Comparison of ENCODE assay signal across 9 mouse cellular contexts in genomic region chr2:91927826-91928533, GRCm38 (mm10). TPM values are rescaled to one million over a fixed set of nuclear protein-coding genes. Genes with fewer than 3 reads are reported as not detected.
A peak's percentile ranks its signal among the peaks of the same experiment; 100 is the strongest.
DNase-seq lines count a peak whose midpoint lies in the region; ATAC-seq and TF ChIP-seq lines count a peak whose summit lies in the region.
"Had no signal": no experiment of that assay in that cellular context is flagged by ENCODE, and none has a peak within 500 bp of the region (broad histone marks: within the 10 kb centered on the region; RNA-seq: fewer than 3 reads in every experiment).

No protein-coding gene starts in this region.

- ATAC-seq in heart, embryonic 14.5 days (ENCODE audit: insufficient number of reproducible peaks, insufficient read depth, low FRiP score, low read depth), result no peak

- H3K79me2 ChIP-seq in CH12.LX (replicated peaks; ENCODE audit: control insufficient read depth, extremely low read depth, insufficient read depth, poor library complexity, severe bottlenecking), result no peaks in the 10 kb centered on the region; the same call in 1 of the 2 replicates

- no peak for TF ChIP-seq EP300 in CH12.LX (IDR thresholded peaks at IDR 0.05; ENCODE audit: low read length)

- peaks cover 6 to 42% of the 10 kb centered on the region in 2 experiments for H3K4me1 ChIP-seq in CH12.LX (ENCODE audit: control insufficient read depth in 1 of 2, insufficient read depth in 2 of 2)
- H3K4me1 ChIP-seq in heart, embryonic 14.5 days (ENCODE audit: control insufficient read depth in 2 of 2, insufficient read depth in 2 of 2, low read length in 2 of 2), result peaks cover 23 to 28% of the 10 kb centered on the region in 2 experiments
- peaks cover 77% of the 10 kb centered on the region for H3K4me1 ChIP-seq in olfactory bulb, adult 2 months (ENCODE audit: control insufficient read depth, insufficient read depth, low read length)

- DNase-seq in CH12.LX (ENCODE audit: extremely low read depth), result peak; percentile 65
- peak; percentile 78 for DNase-seq in adrenal gland, adult 2 months
- peak; percentile 85 for DNase-seq in embryo, embryonic 9.5 days (ENCODE audit: extremely low spot score)
- peak; percentile 83 to 89 for DNase-seq in kidney, postnatal 25 days
- peak; percentile 75 to 86 for DNase-seq in lung, adult 18-20 months
- peak; percentile 78 for DNase-seq in thymus, postnatal 25 days

- in situ Hi-C loops in CH12.LX (cut with MboI; ENCODE audit: low pct_ligation_motif_present, low pct_unique_long_range_greater_than_20kb, low sequenced_read_pairs), result loop anchor here (10.0 kb wide), 1 partner anchor 153 kb away; no protein-coding TSS in a partner anchor

- TF ChIP-seq POLR2A in CH12.LX (IDR thresholded peaks at IDR 0.05; ENCODE audit: low read depth, low read length), result no peak
- no peak for TF ChIP-seq POLR2A in olfactory bulb, adult 2 months (IDR thresholded peaks at IDR 0.05; ENCODE audit: insufficient read depth, low read depth, low read length)

- H3K9me3 ChIP-seq in CH12.LX (replicated peaks; ENCODE audit: low read length), result no peaks in the 10 kb centered on the region
- H3K9me3 ChIP-seq in heart, embryonic 14.5 days (ENCODE audit: control insufficient read depth, low read length), result no peaks in the 10 kb centered on the region

- peaks cover 23 to 80% of the 10 kb centered on the region in 2 experiments for H3K36me3 ChIP-seq in CH12.LX (replicated peaks in 1 of 2; ENCODE audit: control insufficient read depth in 1 of 2, insufficient read depth in 1 of 2, low read length in 1 of 2)
- peaks cover 3% of the 10 kb centered on the region for H3K36me3 ChIP-seq in heart, embryonic 14.5 days (ENCODE audit: control insufficient read depth, insufficient read depth, low read length)

- WGBS in heart, embryonic 14.5 days, result 35% methylated on average over 34 of the region's 34 CpGs
- 56% methylated on average over 34 of the region's 34 CpGs for WGBS in olfactory bulb, adult 2 months

- TF ChIP-seq RAD21 in CH12.LX (IDR thresholded peaks at IDR 0.05; ENCODE audit: low read depth, low read length), result no peak; the same call in none of the 2 replicates

- no peak overlapping the region for H3K4me2 ChIP-seq in CH12.LX (ENCODE audit: insufficient read depth, low read depth, poor library complexity, severe bottlenecking)
- H3K4me2 ChIP-seq in heart, embryonic 14.5 days (ENCODE audit: low read length), result peak overlapping the region; percentile 55

- H3K27me3 ChIP-seq in CH12.LX (replicated peaks), result no peaks in the 10 kb centered on the region
- peaks cover 18% of the 10 kb centered on the region for H3K27me3 ChIP-seq in heart, embryonic 14.5 days (ENCODE audit: control insufficient read depth, insufficient read depth, low read length)

- no peak overlapping the region for H3K9ac ChIP-seq in CH12.LX (ENCODE audit: insufficient read depth, low read depth)
- no peak overlapping the region; the same call in 1 of the 2 replicates for H3K9ac ChIP-seq in heart, embryonic 14.5 days (ENCODE audit: low read length)

- H3K27ac ChIP-seq in CH12.LX (ENCODE audit: insufficient read depth, low read depth), result no peak overlapping the region
- no peak overlapping the region for H3K27ac ChIP-seq in heart, embryonic 14.5 days (replicated peaks in 1 of 2; ENCODE audit: control insufficient read depth in 1 of 2, insufficient read depth in 1 of 2, low read depth in 2 of 2, low read length in 2 of 2)
- no peak overlapping the region for H3K27ac ChIP-seq in olfactory bulb, adult 2 months (ENCODE audit: insufficient read depth, low read depth, low read length)

- dilution Hi-C loops in CH12.LX (cut with MboI; ENCODE audit: extremely low pct_ligation_motif_present, extremely low pct_unique_long_range_greater_than_20kb, low sequenced_read_pairs), result no loop called here

- peak in 1 of 2 experiments; percentile 56; a peak in 2 of 4 replicates for TF ChIP-seq CTCF in CH12.LX (conservative IDR thresholded peaks at IDR 0.05 in 1 of 2, IDR thresholded peaks at IDR 0.05 in 1 of 2; ENCODE audit: low read depth in 2 of 2, low read length in 2 of 2)
- peak; percentile 69 for TF ChIP-seq CTCF in olfactory bulb, adult 2 months (IDR thresholded peaks at IDR 0.05; ENCODE audit: insufficient read depth, low read depth, low read length)

- H3K4me3 ChIP-seq in CH12.LX (replicated peaks in 1 of 3; ENCODE audit: low read depth in 2 of 3, low read length in 2 of 3, poor library complexity in 1 of 3), result no peak overlapping the region
- peak overlapping the region; percentile 11 to 16; a peak in 1 of 4 replicates for H3K4me3 ChIP-seq in heart, embryonic 14.5 days (ENCODE audit: control insufficient read depth in 1 of 2, insufficient read depth in 1 of 2, low read depth in 1 of 2, low read length in 2 of 2)
- no peak overlapping the region for H3K4me3 ChIP-seq in olfactory bulb, adult 2 months (ENCODE audit: insufficient read depth, low read depth, low read length)

TF ChIP-seq in CH12.LX, 34 proteins besides CTCF, POLR2A, EP300 and RAD21:
- no peak for TF ChIP-seq RCOR1 (conservative IDR thresholded peaks at IDR 0.05; ENCODE audit: low read depth, low read length)
- peak; percentile 13; the same call in 1 of the 2 replicates for TF ChIP-seq SMC3 (IDR thresholded peaks at IDR 0.05; ENCODE audit: low read depth, low read length)
- peak; percentile 33; the same call in 1 of the 2 replicates for TF ChIP-seq CHD2 (IDR thresholded peaks at IDR 0.05; ENCODE audit: low read length)
- TF ChIP-seq PAX5 (IDR thresholded peaks at IDR 0.05; ENCODE audit: low read length), result no peak
- peak; percentile 25; the same call in 1 of the 2 replicates for TF ChIP-seq ELF1 (IDR thresholded peaks at IDR 0.05; ENCODE audit: low read depth, low read length)

RNA-seq across cellular contexts. Expression of gene Chrm4, which starts 0.9 kb away (rescaled TPM):
- 13.9 and 15.1 TPM in 2 replicates for total RNA-seq in CH12.LX (2012; rRNA removed)
- total RNA-seq in CH12.LX (2014; rRNA removed), result 9.2 and 10.0 TPM in 2 replicates
- polyA plus RNA-seq in CH12.LX (2012; ENCODE audit: insufficient read length, low read depth), result 10.4 and 14.4 TPM in 2 replicates
- total RNA-seq in adrenal gland, adult 2 months (2021), result 1 to 10 TPM; 2.1 to 3.1 TPM
- 0.28 and 0.49 TPM in 2 replicates for polyA plus RNA-seq in adrenal gland, adult 2 months (2012; rRNA removed)
- not detected in 2 replicates for polyA plus RNA-seq in heart, embryonic 14.5 days (2014; fragmentation: Nextera tagmentation; extraction: Ambion mirVana)
- polyA plus RNA-seq in olfactory bulb, adult 2 months (2012; ENCODE audit: insufficient read depth, insufficient read length, low replicate concordance, missing spikeins), result not detected in 2 replicates
- total RNA-seq: gastrocnemius, postnatal 36 days had no signal

RNA-seq across cellular contexts. Expression of gene Mdk, which starts 4.1 kb away (rescaled TPM):
- total RNA-seq in CH12.LX (2012; rRNA removed) (0.25 and 0.38 TPM in 2 replicates), CH12.LX (2014; rRNA removed) (0.34 TPM in 1 of 2 replicates, not detected in the other)
- polyA plus RNA-seq in CH12.LX (2012; ENCODE audit: insufficient read length, low read depth), result 2.4 and 3.1 TPM in 2 replicates
- 1 to 10 TPM; 6.0 to 8.0 TPM for total RNA-seq in adrenal gland, adult 2 months (2021)
- 1.3 and 2.1 TPM in 2 replicates for polyA plus RNA-seq in adrenal gland, adult 2 months (2012; rRNA removed)
- polyA plus RNA-seq in heart, embryonic 14.5 days (2014; fragmentation: Nextera tagmentation; extraction: Ambion mirVana), result 352 and 435 TPM in 2 replicates
- polyA plus RNA-seq in olfactory bulb, adult 2 months (2012; ENCODE audit: insufficient read depth, insufficient read length, low replicate concordance, missing spikeins), result not detected in 2 replicates

RNA-seq across cellular contexts. Expression of gene Gm9821, which starts 17.5 kb away (rescaled TPM):
- total RNA-seq in CH12.LX (2012; rRNA removed) (0.25 TPM in 2 replicates), CH12.LX (2014; rRNA removed) (not detected in 2 replicates)
- polyA plus RNA-seq in CH12.LX (2012; ENCODE audit: insufficient read length, low read depth), result 3.8 TPM in 2 replicates
- total RNA-seq in adrenal gland, adult 2 months (2021), result not detected
- polyA plus RNA-seq in adrenal gland, adult 2 months (2012; rRNA removed), result not detected in 2 replicates
- polyA plus RNA-seq in heart, embryonic 14.5 days (2014; fragmentation: Nextera tagmentation; extraction: Ambion mirVana), result 2.8 and 3.5 TPM in 2 replicates
- polyA plus RNA-seq in olfactory bulb, adult 2 months (2012; ENCODE audit: insufficient read depth, insufficient read length, low replicate concordance, missing spikeins), result not detected in 2 replicates
- total RNA-seq: gastrocnemius, postnatal 36 days had no signal

RNA-seq across cellular contexts. Expression of gene Dgkz, which starts 47.7 kb away (rescaled TPM):
- total RNA-seq in CH12.LX (2012; rRNA removed), result 50.3 and 50.4 TPM in 2 replicates
- total RNA-seq in CH12.LX (2014; rRNA removed), result 32.3 and 38.6 TPM in 2 replicates
- polyA plus RNA-seq in CH12.LX (2012; ENCODE audit: insufficient read length, low read depth), result 53.9 and 60.2 TPM in 2 replicates
- total RNA-seq in adrenal gland, adult 2 months (2021), result 10 to 100 TPM; 37.8 to 57.6 TPM
- polyA plus RNA-seq in adrenal gland, adult 2 months (2012; rRNA removed), result 108 and 122 TPM in 2 replicates
- polyA plus RNA-seq in heart, embryonic 14.5 days (2014; fragmentation: Nextera tagmentation; extraction: Ambion mirVana), result 47.8 and 48.2 TPM in 2 replicates
- 328 TPM in 1 of 2 replicates, not detected in the other for polyA plus RNA-seq in olfactory bulb, adult 2 months (2012; ENCODE audit: insufficient read depth, insufficient read length, low replicate concordance, missing spikeins)

Comparison
In these comparisons a context has a peak if more than half of its experiments do, and no peak if none do; other contexts are left out.
1. H3K4me3 ChIP-seq: peak in heart, embryonic 14.5 days (2 of 2); none in CH12.LX (0 of 3) and olfactory bulb, adult 2 months (single experiment).
2. RNA of gene Mdk, which starts 4.1 kb away (polyA plus RNA-seq): 352 to 435 TPM in heart, embryonic 14.5 days; 2.4 to 3.1 TPM in CH12.LX, 1.3 to 2.1 TPM in adrenal gland, adult 2 months and not detected in olfactory bulb, adult 2 months; every median in the first group is over 10 times any median in the second.
3. Peak in every context shown above with its lines, with median percentiles within 50 percentile points of each other: DNase-seq.